Comparison of ENCODE assay signal across 8 mouse cellular contexts in genomic region chr7:132736099-132736862, GRCm38 (mm10).
DNase-seq lines count a peak whose midpoint lies in the region; ATAC-seq and TF ChIP-seq lines count a peak whose summit lies in the region.

No protein-coding gene starts in this region.

- H3K27me3 ChIP-seq in thymus, adult 2 months (ENCODE audit: control insufficient read depth, insufficient read depth, low read length) = no peaks in the 10 kb centered on the region
- H3K27me3 ChIP-seq in intestine, postnatal 0 days (replicated peaks; ENCODE audit: control insufficient read depth, insufficient read depth, low read length) = no peaks in the 10 kb centered on the region
- H3K27me3 ChIP-seq in liver, embryonic 14.5 days (ENCODE audit: control insufficient read depth, insufficient read depth, low read length) = no peaks in the 10 kb centered on the region
- H3K27me3 ChIP-seq in stomach, embryonic 16.5 days (ENCODE audit: control insufficient read depth, insufficient read depth, low read length) = no peaks in the 10 kb centered on the region

- H3K9me3 ChIP-seq in intestine, postnatal 0 days (ENCODE audit: control insufficient read depth) = no peaks in the 10 kb centered on the region
- H3K9me3 ChIP-seq in liver, embryonic 14.5 days (ENCODE audit: control insufficient read depth, low read length) = no peaks in the 10 kb centered on the region
- H3K9me3 ChIP-seq in stomach, embryonic 16.5 days (replicated peaks; ENCODE audit: control insufficient read depth, low read length) = no peaks in the 10 kb centered on the region

- TF ChIP-seq EP300 in liver, embryonic 14.5 days (IDR thresholded peaks at IDR 0.05; ENCODE audit: low read depth) = no peak

- peak; percentile 13; the same call in 1 of the 2 replicates for ATAC-seq in intestine, postnatal 0 days
- ATAC-seq in liver, embryonic 14.5 days (ENCODE audit: insufficient read depth) = no peak
- ATAC-seq in stomach, embryonic 16.5 days (ENCODE audit: insufficient read depth, low FRiP score) = peak; percentile 45; the same call in 1 of the 2 replicates

- H3K4me3 ChIP-seq in thymus, adult 2 months (ENCODE audit: control insufficient read depth, insufficient read depth, low read length) = no peak overlapping the region
- no peak overlapping the region for H3K4me3 ChIP-seq in intestine, postnatal 0 days (ENCODE audit: low read depth, low read length)
- no peak overlapping the region for H3K4me3 ChIP-seq in liver, embryonic 14.5 days (ENCODE audit: insufficient read depth in 1 of 2, low read depth in 2 of 2, low read length in 2 of 2)
- H3K4me3 ChIP-seq in stomach, embryonic 16.5 days (replicated peaks; ENCODE audit: low read length) = no peak overlapping the region

- H3K36me3 ChIP-seq in thymus, adult 2 months (ENCODE audit: control insufficient read depth, insufficient read depth, low read length) = no peaks in the 10 kb centered on the region
- peaks cover 7% of the 10 kb centered on the region; the same call in 1 of the 2 replicates for H3K36me3 ChIP-seq in intestine, postnatal 0 days (ENCODE audit: control insufficient read depth, insufficient read depth)
- H3K36me3 ChIP-seq in liver, embryonic 14.5 days (replicated peaks; ENCODE audit: control insufficient read depth, insufficient read depth, low read depth) = peaks cover 17% of the 10 kb centered on the region
- 0 out of 2 replicates have a peak, but pooled peaks cover 3% of the 10 kb centered on the region for H3K36me3 ChIP-seq in stomach, embryonic 16.5 days (ENCODE audit: control insufficient read depth, insufficient read depth, low read length)

- TF ChIP-seq POLR2A in thymus, adult 2 months (IDR thresholded peaks at IDR 0.05; ENCODE audit: control insufficient read depth, extremely low read depth, insufficient read depth, low read length, poor library complexity) = no peak
- TF ChIP-seq POLR2A in brain, embryonic 14.5 days (IDR thresholded peaks at IDR 0.05; ENCODE audit: borderline replicate concordance, extremely low read depth, insufficient read depth, insufficient read length, poor library complexity, severe bottlenecking) = no peak

- H3K4me2 ChIP-seq in intestine, postnatal 0 days (replicated peaks; ENCODE audit: low read depth) = no peak overlapping the region
- H3K4me2 ChIP-seq in liver, embryonic 14.5 days (ENCODE audit: low read depth) = no peak overlapping the region
- no peak overlapping the region for H3K4me2 ChIP-seq in stomach, embryonic 16.5 days (ENCODE audit: low read depth, low read length)

- WGBS in thymus, adult 2 months = 92% methylated on average over 17 of the region's 17 CpGs
- WGBS in intestine, postnatal 0 days = 41% methylated on average over 17 of the region's 17 CpGs
- 72% methylated on average over 17 of the region's 17 CpGs for WGBS in liver, embryonic 14.5 days (ENCODE audit: insufficient replicate concordance)
- WGBS in stomach, embryonic 16.5 days = 56% methylated on average over 17 of the region's 17 CpGs

- TF ChIP-seq CTCF in thymus, adult 2 months (IDR thresholded peaks at IDR 0.05; ENCODE audit: borderline replicate concordance, control insufficient read depth, extremely low read depth, insufficient read depth, low read length, poor library complexity) = no peak
- no peak for TF ChIP-seq CTCF in brain, embryonic 14.5 days (IDR thresholded peaks at IDR 0.05; ENCODE audit: borderline replicate concordance, extremely low read depth, insufficient read depth, insufficient read length)
- no peak for TF ChIP-seq CTCF in intestine, postnatal 0 days (IDR thresholded peaks at IDR 0.05; ENCODE audit: low read depth)
- TF ChIP-seq CTCF in liver, embryonic 14.5 days (IDR thresholded peaks at IDR 0.05; ENCODE audit: low read depth) = no peak

- peak overlapping the region; percentile 75 for H3K27ac ChIP-seq in thymus, adult 2 months (ENCODE audit: control insufficient read depth, insufficient read depth, low read length)
- peak overlapping the region; percentile 71 for H3K27ac ChIP-seq in intestine, postnatal 0 days (ENCODE audit: low read depth, low read length)
- peak overlapping the region; percentile 39 for H3K27ac ChIP-seq in liver, embryonic 14.5 days
- H3K27ac ChIP-seq in stomach, embryonic 16.5 days (ENCODE audit: low read length) = peak overlapping the region; percentile 73

- peaks cover 16% of the 10 kb centered on the region for H3K4me1 ChIP-seq in thymus, adult 2 months (replicated peaks; ENCODE audit: control insufficient read depth, insufficient read depth, low read length)
- peaks cover 18% of the 10 kb centered on the region; the same call in 1 of the 2 replicates for H3K4me1 ChIP-seq in intestine, postnatal 0 days (replicated peaks; ENCODE audit: control insufficient read depth, insufficient read depth, low read length)
- peaks cover 51 to 58% of the 10 kb centered on the region in 2 experiments for H3K4me1 ChIP-seq in liver, embryonic 14.5 days (replicated peaks; ENCODE audit: control insufficient read depth in 2 of 2, insufficient read depth in 2 of 2, low read length in 1 of 2)
- H3K4me1 ChIP-seq in stomach, embryonic 16.5 days (ENCODE audit: control insufficient read depth, insufficient read depth, low read length) = peaks cover 17% of the 10 kb centered on the region

- no peak overlapping the region for H3K9ac ChIP-seq in intestine, postnatal 0 days (ENCODE audit: low read depth, low read length)
- no peak overlapping the region; the same call in 1 of the 2 replicates for H3K9ac ChIP-seq in liver, embryonic 14.5 days (replicated peaks)
- peak overlapping the region; percentile 57; the same call in 1 of the 2 replicates for H3K9ac ChIP-seq in stomach, embryonic 16.5 days (ENCODE audit: low read length)

- peak; percentile 18 for DNase-seq in thymus, adult 2 months
- DNase-seq in thymus, postnatal 10 days (ENCODE audit: low spot score in 2 of 2) = no peak
- peak; percentile 60 for DNase-seq in brain, embryonic 14.5 days (ENCODE audit: low read depth)
- DNase-seq in gastrocnemius, adult 18-20 months (ENCODE audit: low spot score) = peak; percentile 77
- DNase-seq in liver, embryonic 14.5 days (ENCODE audit: low read depth in 3 of 3, low spot score in 3 of 3) = no peak
- no peak for DNase-seq in frontal cortex, postnatal 10 days (ENCODE audit: low spot score in 2 of 2)

Comparison
In these comparisons a context has a peak if more than half of its experiments do, and no peak if none do; other contexts are left out.
1. DNase-seq: peak in thymus, adult 2 months (single experiment), brain, embryonic 14.5 days (single experiment) and gastrocnemius, adult 18-20 months (single experiment); none in thymus, postnatal 10 days (0 of 2), liver, embryonic 14.5 days (0 of 3) and frontal cortex, postnatal 10 days (0 of 2).
2. Peak in every context shown above with its lines, with median percentiles within 50 percentile points of each other: H3K27ac ChIP-seq.